Mouse (Mus musculus): ENCODE measurements at regions not wholly inside any gene's neighbourhood (a gene's known extent, or its start where the extent isn't known, plus 50 kb on each side); places are given as distances from the start of the nearest gene placed in this dataset.
A peak's percentile ranks its signal among the peaks of the same experiment; 100 is the strongest.
"Not testable (repeated sequence)": the region's sequence is repeated elsewhere in the genome, so short reads cannot be mapped to it uniquely, and the experiment has no call there.

- not testable (repeated sequence) for DNase-seq
Measured at GRCm38 (mm10) chr1:157622156-157622555, 115.6 kb downstream of the Sec16b start.

GRCm38 (mm10) chr1:157632586-157632985 is 126.1 kb downstream of the Sec16b start:
- no peak for DNase-seq

GRCm38 (mm10) chr1:157633470-157633869 is 126.9 kb downstream of the Sec16b start:
- DNase-seq: no peak

GRCm38 (mm10) chr1:157635776-157636175 is 129.2 kb downstream of the Sec16b start:
- DNase-seq: no peak

- DNase-seq: no peak
Measured at GRCm38 (mm10) chr1:157643524-157643923, 137.0 kb downstream of the Sec16b start.

GRCm38 (mm10) chr1:157645682-157646421 is 139.3 kb downstream of the Sec16b start:
- DNase-seq: no peak

- no peak for DNase-seq
Measured at GRCm38 (mm10) chr1:157655446-157655845, 148.9 kb downstream of the Sec16b start.

GRCm38 (mm10) chr1:157669626-157670025 is 163.1 kb downstream of the Sec16b start:
- no peak for DNase-seq

- DNase-seq: no peak
Measured at GRCm38 (mm10) chr1:157684356-157684755, 177.8 kb downstream of the Sec16b start.

GRCm38 (mm10) chr1:157695198-157695597 is 188.7 kb downstream of the Sec16b start:
- no peak for DNase-seq

GRCm38 (mm10) chr1:157703639-157704038 is 197.1 kb downstream of the Sec16b start:
- no peak for DNase-seq

- DNase-seq: no peak
Measured at GRCm38 (mm10) chr1:157705364-157705763, 198.8 kb downstream of the Sec16b start.

GRCm38 (mm10) chr1:157707256-157707655 is 200.7 kb downstream of the Sec16b start:
- DNase-seq: no peak

- no peak for DNase-seq
Measured at GRCm38 (mm10) chr1:157709117-157709516, 202.6 kb downstream of the Sec16b start.

GRCm38 (mm10) chr1:157710870-157711269 is 204.3 kb downstream of the Sec16b start:
- no peak for DNase-seq

- DNase-seq: no peak
Measured at GRCm38 (mm10) chr1:157712519-157712918, 206.0 kb downstream of the Sec16b start.

- DNase-seq: peak; percentile 13
Measured at GRCm38 (mm10) chr1:157713851-157714250, 207.3 kb downstream of the Sec16b start.

- no peak for DNase-seq
Measured at GRCm38 (mm10) chr1:157715632-157716031, 209.1 kb downstream of the Sec16b start.

GRCm38 (mm10) chr1:157717131-157717530 is 210.6 kb downstream of the Sec16b start:
- DNase-seq: no peak

- no peak for DNase-seq
Measured at GRCm38 (mm10) chr1:157721946-157722345, 215.4 kb downstream of the Sec16b start.

GRCm38 (mm10) chr1:157731124-157731523 is 224.6 kb downstream of the Sec16b start:
- DNase-seq: no peak

- DNase-seq: no peak
Measured at GRCm38 (mm10) chr1:157740725-157741665, 234.5 kb downstream of the Sec16b start.

GRCm38 (mm10) chr1:157745611-157746010 is 239.1 kb downstream of the Sec16b start:
- DNase-seq: peak; percentile 53

Measured in heart, postnatal 4 days (tissue).